In genomic region chr8:71665331-71666130, GRCm38 (mm10) we compare ENCODE assay signal across 8 mouse cellular contexts. TPM values are rescaled to one million over a fixed set of nuclear protein-coding genes. Genes with fewer than 3 reads are reported as not detected.
A peak's percentile ranks its signal among the peaks of the same experiment; 100 is the strongest.
DNase-seq lines count a peak whose midpoint lies in the region; ATAC-seq and TF ChIP-seq lines count a peak whose summit lies in the region.

No protein-coding gene starts in this region.

- 4% methylated on average over 22 of the region's 22 CpGs for WGBS in hindbrain, embryonic 10.5 days
- 2% methylated on average over 22 of the region's 22 CpGs for WGBS in limb, embryonic 13.5 days
- WGBS in midbrain, embryonic 12.5 days, result 2% methylated on average over 21 of the region's 22 CpGs
- 2% methylated on average over 22 of the region's 22 CpGs for WGBS in thymus, adult 2 months

- ATAC-seq in limb, embryonic 13.5 days (ENCODE audit: low FRiP score, low read depth), result 0 out of 2 replicates have a peak, but pooled peaks have one; percentile 52
- ATAC-seq in midbrain, embryonic 12.5 days (ENCODE audit: low FRiP score, low read depth), result peak; percentile 62

- H3K27ac ChIP-seq in hindbrain, embryonic 10.5 days, result peak overlapping the region; percentile 81
- H3K27ac ChIP-seq in limb, embryonic 13.5 days, result no peak overlapping the region
- 0 out of 2 replicates have a peak overlapping the region, but pooled peaks have one; percentile 20 for H3K27ac ChIP-seq in midbrain, embryonic 12.5 days (replicated peaks)
- H3K27ac ChIP-seq in thymus, adult 2 months (ENCODE audit: control insufficient read depth, insufficient read depth, low read length), result no peak overlapping the region

- peaks cover 55% of the 10 kb centered on the region for H3K4me1 ChIP-seq in hindbrain, embryonic 10.5 days (replicated peaks)
- H3K4me1 ChIP-seq in limb, embryonic 13.5 days, result peaks cover 26% of the 10 kb centered on the region
- H3K4me1 ChIP-seq in midbrain, embryonic 12.5 days, result peaks cover 40% of the 10 kb centered on the region
- H3K4me1 ChIP-seq in thymus, adult 2 months (replicated peaks; ENCODE audit: control insufficient read depth, insufficient read depth, low read length), result peaks cover 31% of the 10 kb centered on the region

- peak overlapping the region; percentile 39 for H3K4me3 ChIP-seq in hindbrain, embryonic 10.5 days
- H3K4me3 ChIP-seq in limb, embryonic 13.5 days, result 0 out of 2 replicates have a peak overlapping the region, but pooled peaks have one; percentile 2
- peak overlapping the region; percentile 21; the same call in 1 of the 2 replicates for H3K4me3 ChIP-seq in midbrain, embryonic 12.5 days
- H3K4me3 ChIP-seq in thymus, adult 2 months (ENCODE audit: control insufficient read depth, insufficient read depth, low read length), result no peak overlapping the region

- TF ChIP-seq POLR2A in thymus, adult 2 months (IDR thresholded peaks at IDR 0.05; ENCODE audit: control insufficient read depth, extremely low read depth, insufficient read depth, low read length, poor library complexity), result no peak

- no peaks in the 10 kb centered on the region for H3K9me3 ChIP-seq in hindbrain, embryonic 10.5 days
- no peaks in the 10 kb centered on the region for H3K9me3 ChIP-seq in limb, embryonic 13.5 days
- no peaks in the 10 kb centered on the region for H3K9me3 ChIP-seq in midbrain, embryonic 12.5 days

- no peak overlapping the region for H3K9ac ChIP-seq in limb, embryonic 13.5 days
- H3K9ac ChIP-seq in midbrain, embryonic 12.5 days (replicated peaks), result no peak overlapping the region

- H3K36me3 ChIP-seq in hindbrain, embryonic 10.5 days, result no peaks in the 10 kb centered on the region
- no peaks in the 10 kb centered on the region for H3K36me3 ChIP-seq in limb, embryonic 13.5 days
- H3K36me3 ChIP-seq in midbrain, embryonic 12.5 days, result no peaks in the 10 kb centered on the region
- H3K36me3 ChIP-seq in thymus, adult 2 months (ENCODE audit: control insufficient read depth, insufficient read depth, low read length), result no peaks in the 10 kb centered on the region

- TF ChIP-seq CTCF in thymus, adult 2 months (IDR thresholded peaks at IDR 0.05; ENCODE audit: borderline replicate concordance, control insufficient read depth, extremely low read depth, insufficient read depth, low read length, poor library complexity), result no peak

- H3K4me2 ChIP-seq in limb, embryonic 13.5 days (replicated peaks), result peak overlapping the region; percentile 47
- H3K4me2 ChIP-seq in midbrain, embryonic 12.5 days (replicated peaks), result peak overlapping the region; percentile 42

- H3K27me3 ChIP-seq in hindbrain, embryonic 10.5 days (ENCODE audit: insufficient read depth, poor library complexity, severe bottlenecking), result peaks cover 92% of the 10 kb centered on the region
- peaks cover 90% of the 10 kb centered on the region for H3K27me3 ChIP-seq in limb, embryonic 13.5 days
- peaks cover 81% of the 10 kb centered on the region for H3K27me3 ChIP-seq in midbrain, embryonic 12.5 days
- no peaks in the 10 kb centered on the region for H3K27me3 ChIP-seq in thymus, adult 2 months (ENCODE audit: control insufficient read depth, insufficient read depth, low read length)

- peak; percentile 66 for DNase-seq in layer of hippocampus, adult 11-12 months (ENCODE audit: low spot score)
- DNase-seq in layer of hippocampus, adult 8-10 months (ENCODE audit: low spot score in 2 of 2), result no peak
- peak; percentile 89 for DNase-seq in adrenal gland, postnatal 14 days
- DNase-seq in hindbrain, embryonic 10.5 days (ENCODE audit: low spot score), result peak; percentile 91
- DNase-seq in thymus, adult 2 months, result peak; percentile 51
- DNase-seq in gastrocnemius, postnatal 10 days, result no peak

RNA-seq across cellular contexts. Expression of gene Unc13a, which starts 6.0 kb away (rescaled TPM):
- total RNA-seq in layer of hippocampus, adult 8-10 months (2022), result 100 to 1,000 TPM; 219 to 265 (median 239) TPM
- total RNA-seq in adrenal gland, postnatal 14 days (2021), result 7.2 and 7.7 TPM in 2 replicates
- polyA plus RNA-seq in hindbrain, embryonic 10.5 days (2016; fragmentation: Nextera tagmentation; extraction: Ambion mirVana), result 4.4 and 8.4 TPM in 2 replicates
- polyA plus RNA-seq in limb, embryonic 13.5 days (2015; fragmentation: Nextera tagmentation; extraction: Ambion mirVana), result 0.75 and 0.77 TPM in 2 replicates
- polyA plus RNA-seq in midbrain, embryonic 12.5 days (2016; fragmentation: Nextera tagmentation; extraction: Ambion mirVana), result 12.8 and 16.9 TPM in 2 replicates
- polyA plus RNA-seq in thymus, adult 2 months (2012; rRNA removed), result 1.6 and 2.0 TPM in 2 replicates
- under 1 TPM; 0.38 to 0.45 TPM for total RNA-seq in gastrocnemius, postnatal 10 days (2021)

RNA-seq across cellular contexts. Expression of gene Jak3, which starts 10.6 kb away (rescaled TPM):
- 10 to 100 TPM in 1 of 4 experiments, 1 to 10 TPM in 3; 4.6 to 10.5 (median 7.9) TPM for total RNA-seq in layer of hippocampus, adult 8-10 months (2022)
- total RNA-seq in adrenal gland, postnatal 14 days (2021), result 17.4 and 21.4 TPM in 2 replicates
- 3.2 and 3.6 TPM in 2 replicates for polyA plus RNA-seq in hindbrain, embryonic 10.5 days (2016; fragmentation: Nextera tagmentation; extraction: Ambion mirVana)
- polyA plus RNA-seq in limb, embryonic 13.5 days (2015; fragmentation: Nextera tagmentation; extraction: Ambion mirVana), result 3.4 and 4.2 TPM in 2 replicates
- polyA plus RNA-seq in midbrain, embryonic 12.5 days (2016; fragmentation: Nextera tagmentation; extraction: Ambion mirVana), result 3.3 and 3.4 TPM in 2 replicates
- polyA plus RNA-seq in thymus, adult 2 months (2012; rRNA removed), result 68.0 and 77.5 TPM in 2 replicates
- total RNA-seq in gastrocnemius, postnatal 10 days (2021), result 1 to 10 TPM; 3.9 to 5.8 TPM

RNA-seq across cellular contexts. Expression of gene Insl3, which starts 23.5 kb away (rescaled TPM):
- total RNA-seq in layer of hippocampus, adult 8-10 months (2022), result 1 to 10 TPM; 2.1 to 6.9 (median 2.6) TPM
- total RNA-seq in adrenal gland, postnatal 14 days (2021), result 8.0 and 9.8 TPM in 2 replicates
- 0.37 and 0.58 TPM in 2 replicates for polyA plus RNA-seq in hindbrain, embryonic 10.5 days (2016; fragmentation: Nextera tagmentation; extraction: Ambion mirVana)
- polyA plus RNA-seq in limb, embryonic 13.5 days (2015; fragmentation: Nextera tagmentation; extraction: Ambion mirVana), result 0.48 and 0.55 TPM in 2 replicates
- not detected in 2 replicates for polyA plus RNA-seq in midbrain, embryonic 12.5 days (2016; fragmentation: Nextera tagmentation; extraction: Ambion mirVana)
- 42.6 and 56.8 TPM in 2 replicates for polyA plus RNA-seq in thymus, adult 2 months (2012; rRNA removed)
- 1 to 10 TPM; 3.1 to 3.7 TPM for total RNA-seq in gastrocnemius, postnatal 10 days (2021)

RNA-seq across cellular contexts. Expression of gene B3gnt3, which starts 36.1 kb away (rescaled TPM):
- under 1 TPM; 0.47 to 0.93 (median 0.56) TPM for total RNA-seq in layer of hippocampus, adult 8-10 months (2022)
- 5.4 and 7.4 TPM in 2 replicates for total RNA-seq in adrenal gland, postnatal 14 days (2021)
- 0.64 and 1.0 TPM in 2 replicates for polyA plus RNA-seq in hindbrain, embryonic 10.5 days (2016; fragmentation: Nextera tagmentation; extraction: Ambion mirVana)
- polyA plus RNA-seq in limb, embryonic 13.5 days (2015; fragmentation: Nextera tagmentation; extraction: Ambion mirVana), result 0.77 and 0.92 TPM in 2 replicates
- polyA plus RNA-seq in midbrain, embryonic 12.5 days (2016; fragmentation: Nextera tagmentation; extraction: Ambion mirVana), result 0.55 and 0.66 TPM in 2 replicates
- 6.3 and 6.9 TPM in 2 replicates for polyA plus RNA-seq in thymus, adult 2 months (2012; rRNA removed)
- total RNA-seq in gastrocnemius, postnatal 10 days (2021), result 1 to 10 TPM; 4.7 to 5.2 TPM

RNA-seq across cellular contexts. Expression of gene Colgalt1, which starts 54.7 kb away (rescaled TPM):
- 10 to 100 TPM; 53.2 to 59.7 (median 53.8) TPM for total RNA-seq in layer of hippocampus, adult 8-10 months (2022)
- total RNA-seq in adrenal gland, postnatal 14 days (2021), result 60.0 and 62.0 TPM in 2 replicates
- 55.3 and 58.5 TPM in 2 replicates for polyA plus RNA-seq in hindbrain, embryonic 10.5 days (2016; fragmentation: Nextera tagmentation; extraction: Ambion mirVana)
- 85.6 and 87.6 TPM in 2 replicates for polyA plus RNA-seq in limb, embryonic 13.5 days (2015; fragmentation: Nextera tagmentation; extraction: Ambion mirVana)
- 52.1 and 56.2 TPM in 2 replicates for polyA plus RNA-seq in midbrain, embryonic 12.5 days (2016; fragmentation: Nextera tagmentation; extraction: Ambion mirVana)
- 134 and 158 TPM in 2 replicates for polyA plus RNA-seq in thymus, adult 2 months (2012; rRNA removed)
- total RNA-seq in gastrocnemius, postnatal 10 days (2021), result 10 to 100 TPM; 43.3 to 56.1 TPM

Comparison
In these comparisons a context has a peak if more than half of its experiments do, and no peak if none do; other contexts are left out.
1. DNase-seq: peak in layer of hippocampus, adult 11-12 months (single experiment), adrenal gland, postnatal 14 days (single experiment), hindbrain, embryonic 10.5 days (single experiment) and thymus, adult 2 months (single experiment); none in layer of hippocampus, adult 8-10 months (0 of 2) and gastrocnemius, postnatal 10 days (single experiment).
2. H3K27ac ChIP-seq: peak in hindbrain, embryonic 10.5 days (single experiment) and midbrain, embryonic 12.5 days (single experiment); none in limb, embryonic 13.5 days (single experiment) and thymus, adult 2 months (single experiment).
3. RNA of gene Jak3, which starts 10.6 kb away (polyA plus RNA-seq): 68.0 to 77.5 TPM in thymus, adult 2 months; 3.4 to 4.2 TPM in limb, embryonic 13.5 days, 3.2 to 3.6 TPM in hindbrain, embryonic 10.5 days and 3.3 to 3.4 TPM in midbrain, embryonic 12.5 days; every median in the first group is over 10 times any median in the second.
4. RNA of gene Insl3, which starts 23.5 kb away (polyA plus RNA-seq): 42.6 to 56.8 TPM in thymus, adult 2 months; 0.37 to 0.58 TPM in hindbrain, embryonic 10.5 days, 0.48 to 0.55 TPM in limb, embryonic 13.5 days and not detected in midbrain, embryonic 12.5 days; every median in the first group is over 10 times any median in the second.